In genomic region chr9:50344868-50345267, GRCm38 (mm10) we compare ENCODE assay signal across 7 mouse cellular contexts. TPM values are rescaled to one million over a fixed set of nuclear protein-coding genes. Genes with fewer than 3 reads are reported as not detected.
DNase-seq lines count a peak whose midpoint lies in the region; ATAC-seq and TF ChIP-seq lines count a peak whose summit lies in the region.

Rpl10-ps3 (minus strand) TSS chr9:50344968.

- no peak within 1 kb of the TSS for H3K9ac ChIP-seq in CH12.LX (ENCODE audit: insufficient read depth, low read depth)
- H3K9ac ChIP-seq in MEL (ENCODE audit: control insufficient read depth, low read depth, low read length, poor library complexity, severe bottlenecking), result no peak within 1 kb of the TSS
- no peak within 1 kb of the TSS for H3K9ac ChIP-seq in forebrain, embryonic 15.5 days (replicated peaks)
- H3K9ac ChIP-seq in hindbrain, embryonic 12.5 days, result no peak within 1 kb of the TSS
- H3K9ac ChIP-seq in liver, embryonic 13.5 days, result no peak within 1 kb of the TSS

- TF ChIP-seq EP300 in CH12.LX (IDR thresholded peaks at IDR 0.05; ENCODE audit: low read length) (no peak), MEL (IDR thresholded peaks at IDR 0.05; ENCODE audit: low read depth in 1 of 2, low read length in 2 of 2) (no peak)

- H3K36me3 ChIP-seq in CH12.LX (replicated peaks in 1 of 2; ENCODE audit: control insufficient read depth in 1 of 2, insufficient read depth in 1 of 2, low read length in 1 of 2) (no peaks in the 10 kb centered on the region), MEL (ENCODE audit: control insufficient read depth in 1 of 2, insufficient read depth in 2 of 2, low read length in 2 of 2) (no peaks in the 10 kb centered on the region)
- no peaks in the 10 kb centered on the region for H3K36me3 ChIP-seq in forebrain, embryonic 15.5 days
- H3K36me3 ChIP-seq in hindbrain, embryonic 12.5 days, result no peaks in the 10 kb centered on the region
- H3K36me3 ChIP-seq in liver, embryonic 13.5 days, result no peaks in the 10 kb centered on the region

- dilution Hi-C loops in CH12.LX (cut with MboI; ENCODE audit: extremely low pct_ligation_motif_present, extremely low pct_unique_long_range_greater_than_20kb, low sequenced_read_pairs), result no loop called here

- TF ChIP-seq CTCF in CH12.LX (conservative IDR thresholded peaks at IDR 0.05 in 1 of 2, IDR thresholded peaks at IDR 0.05 in 1 of 2; ENCODE audit: low read depth in 2 of 2, low read length in 2 of 2), result no peak
- TF ChIP-seq CTCF in MEL (IDR thresholded peaks at IDR 0.05 in 2 of 3, conservative IDR thresholded peaks at IDR 0.05 in 1 of 3; ENCODE audit: control insufficient read depth in 1 of 3, insufficient read depth in 1 of 3, low read depth in 2 of 3, low read length in 3 of 3, poor library complexity in 1 of 3, severe bottlenecking in 1 of 3), result no peak

- H3K4me1 ChIP-seq in CH12.LX (ENCODE audit: control insufficient read depth in 1 of 2, insufficient read depth in 2 of 2), result peaks cover 0 to 5% of the 10 kb centered on the region in 2 experiments; a peak in 2 of 4 replicates
- no peaks in the 10 kb centered on the region for H3K4me1 ChIP-seq in MEL (ENCODE audit: control insufficient read depth in 1 of 2, insufficient read depth in 2 of 2, low read length in 2 of 2)
- H3K4me1 ChIP-seq in forebrain, embryonic 15.5 days, result 0 out of 2 replicates have a peak, but pooled peaks cover 4% of the 10 kb centered on the region
- H3K4me1 ChIP-seq in hindbrain, embryonic 12.5 days, result no peaks in the 10 kb centered on the region
- H3K4me1 ChIP-seq in liver, embryonic 13.5 days (replicated peaks), result no peaks in the 10 kb centered on the region

- DNase-seq in CH12.LX (ENCODE audit: extremely low read depth) (no peak), MEL (ENCODE audit: low read depth, low spot score) (no peak)
- no peak for DNase-seq in liver, embryonic 13.5 days
- DNase-seq in urinary bladder, postnatal 14 days (ENCODE audit: low spot score), result no peak
- DNase-seq in testis, postnatal 14 days (ENCODE audit: low spot score), result no peak

- ATAC-seq in forebrain, embryonic 15.5 days (replicated peaks), result no peak
- no peak for ATAC-seq in hindbrain, embryonic 12.5 days (ENCODE audit: low FRiP score)
- no peak for ATAC-seq in liver, embryonic 13.5 days (ENCODE audit: low read depth)

- in situ Hi-C loops in CH12.LX (cut with MboI; ENCODE audit: low pct_ligation_motif_present, low pct_unique_long_range_greater_than_20kb, low sequenced_read_pairs), result no loop called here

- H3K9me3 ChIP-seq in CH12.LX (replicated peaks; ENCODE audit: low read length) (peaks cover 2% of the 10 kb centered on the region), MEL (replicated peaks; ENCODE audit: insufficient read depth, low read length) (no peaks in the 10 kb centered on the region)
- no peaks in the 10 kb centered on the region for H3K9me3 ChIP-seq in forebrain, embryonic 15.5 days
- H3K9me3 ChIP-seq in hindbrain, embryonic 12.5 days (replicated peaks), result no peaks in the 10 kb centered on the region
- H3K9me3 ChIP-seq in liver, embryonic 13.5 days (replicated peaks), result no peaks in the 10 kb centered on the region

- no peak within 1 kb of the TSS for H3K4me2 ChIP-seq in CH12.LX (ENCODE audit: insufficient read depth, low read depth, poor library complexity, severe bottlenecking)
- no peak within 1 kb of the TSS for H3K4me2 ChIP-seq in forebrain, embryonic 15.5 days (replicated peaks)
- H3K4me2 ChIP-seq in hindbrain, embryonic 12.5 days (replicated peaks), result no peak within 1 kb of the TSS
- H3K4me2 ChIP-seq in liver, embryonic 13.5 days, result no peak within 1 kb of the TSS

- H3K27me3 ChIP-seq in CH12.LX (replicated peaks) (no peaks in the 10 kb centered on the region), MEL (ENCODE audit: control insufficient read depth in 1 of 2, insufficient read depth in 2 of 2, low read length in 2 of 2) (no peaks in the 10 kb centered on the region)
- H3K27me3 ChIP-seq in forebrain, embryonic 15.5 days, result no peaks in the 10 kb centered on the region
- no peaks in the 10 kb centered on the region for H3K27me3 ChIP-seq in hindbrain, embryonic 12.5 days
- H3K27me3 ChIP-seq in liver, embryonic 13.5 days, result no peaks in the 10 kb centered on the region

- no peaks in the 10 kb centered on the region for H3K79me2 ChIP-seq in CH12.LX (replicated peaks; ENCODE audit: control insufficient read depth, extremely low read depth, insufficient read depth, poor library complexity, severe bottlenecking)
- H3K79me2 ChIP-seq in MEL (ENCODE audit: control insufficient read depth, insufficient read depth, low read length, poor library complexity), result no peaks in the 10 kb centered on the region

- TF ChIP-seq POLR2A in CH12.LX (IDR thresholded peaks at IDR 0.05; ENCODE audit: low read depth, low read length) (no peak), MEL (IDR thresholded peaks at IDR 0.05; ENCODE audit: control insufficient read depth in 1 of 2, insufficient read depth in 1 of 2, low read depth in 1 of 2, low read length in 2 of 2, poor library complexity in 1 of 2) (no peak)

- TF ChIP-seq RAD21 in CH12.LX (IDR thresholded peaks at IDR 0.05; ENCODE audit: low read depth, low read length) (no peak), MEL (IDR thresholded peaks at IDR 0.05; ENCODE audit: low read depth, low read length) (no peak)

- no peak within 1 kb of the TSS for H3K27ac ChIP-seq in CH12.LX (ENCODE audit: insufficient read depth, low read depth)
- no peak within 1 kb of the TSS for H3K27ac ChIP-seq in MEL (ENCODE audit: control insufficient read depth, low read depth, low read length)
- H3K27ac ChIP-seq in forebrain, embryonic 15.5 days (replicated peaks), result no peak within 1 kb of the TSS
- no peak within 1 kb of the TSS for H3K27ac ChIP-seq in hindbrain, embryonic 12.5 days
- no peak within 1 kb of the TSS for H3K27ac ChIP-seq in liver, embryonic 13.5 days

- H3K4me3 ChIP-seq in CH12.LX (replicated peaks in 1 of 3; ENCODE audit: low read depth in 2 of 3, low read length in 2 of 3, poor library complexity in 1 of 3), result no peak within 1 kb of the TSS
- no peak within 1 kb of the TSS for H3K4me3 ChIP-seq in MEL (ENCODE audit: control insufficient read depth in 1 of 2, insufficient read depth in 1 of 2, low read depth in 2 of 2, low read length in 2 of 2)
- no peak within 1 kb of the TSS for H3K4me3 ChIP-seq in forebrain, embryonic 15.5 days
- no peak within 1 kb of the TSS for H3K4me3 ChIP-seq in hindbrain, embryonic 12.5 days
- H3K4me3 ChIP-seq in liver, embryonic 13.5 days (replicated peaks), result no peak within 1 kb of the TSS

- WGBS in forebrain, embryonic 15.5 days, result 95% methylated on average over 11 of the region's 13 CpGs
- 99% methylated on average over 11 of the region's 13 CpGs for WGBS in hindbrain, embryonic 12.5 days
- 87% methylated on average over 12 of the region's 13 CpGs for WGBS in liver, embryonic 13.5 days (ENCODE audit: insufficient replicate concordance)

TF ChIP-seq in CH12.LX, 34 proteins besides CTCF, POLR2A, EP300 and RAD21:
- TF ChIP-seq TCF12 (IDR thresholded peaks at IDR 0.05; ENCODE audit: low read depth, low read length) (no peak), USF1 (IDR thresholded peaks at IDR 0.05; ENCODE audit: low read depth, low read length) (no peak), RCOR1 (conservative IDR thresholded peaks at IDR 0.05; ENCODE audit: low read depth, low read length) (no peak), CHD2 (IDR thresholded peaks at IDR 0.05; ENCODE audit: low read length) (no peak)

TF ChIP-seq in MEL, 35 proteins besides CTCF, POLR2A, EP300 and RAD21:
- TF ChIP-seq MXI1 (IDR thresholded peaks at IDR 0.05; ENCODE audit: low read depth, low read length), result no peak
- no peak for TF ChIP-seq ETS1 (IDR thresholded peaks at IDR 0.05; ENCODE audit: low read depth, low read length)
- TF ChIP-seq NELFE (IDR thresholded peaks at IDR 0.05; ENCODE audit: low read depth, low read length), result no peak
- TF ChIP-seq MEF2A (IDR thresholded peaks at IDR 0.05; ENCODE audit: extremely low read depth, insufficient replicate concordance, low read depth, low read length, poor library complexity, severe bottlenecking), result no peak
- no peak for TF ChIP-seq POLR2AphosphoS5 (IDR thresholded peaks at IDR 0.05; ENCODE audit: borderline replicate concordance, low read depth, low read length)
- TF ChIP-seq RCOR1 (IDR thresholded peaks at IDR 0.05; ENCODE audit: low read depth, low read length), result no peak
- no peak for TF ChIP-seq SMC3 (IDR thresholded peaks at IDR 0.05; ENCODE audit: low read depth, low read length)
- TF ChIP-seq NRF1 (IDR thresholded peaks at IDR 0.05; ENCODE audit: insufficient read depth, low read depth, low read length, poor library complexity, severe bottlenecking), result no peak
- TF ChIP-seq JUND (IDR thresholded peaks at IDR 0.05; ENCODE audit: low read depth, low read length), result no peak
- TF ChIP-seq MAZ (IDR thresholded peaks at IDR 0.05; ENCODE audit: low read depth, low read length), result no peak
- no peak for TF ChIP-seq MYC (IDR thresholded peaks at IDR 0.05; ENCODE audit: low read depth, low read length)
- no peak for TF ChIP-seq KAT2A (conservative IDR thresholded peaks at IDR 0.05; ENCODE audit: low read depth, low read length)
- no peak for TF ChIP-seq SIN3A (IDR thresholded peaks at IDR 0.05; ENCODE audit: low read length)
- no peak for TF ChIP-seq ZKSCAN1 (IDR thresholded peaks at IDR 0.05; ENCODE audit: low read depth, low read length)
- no peak for TF ChIP-seq ZMIZ1 (IDR thresholded peaks at IDR 0.05; ENCODE audit: low read depth, low read length)
- TF ChIP-seq ZNF384 (IDR thresholded peaks at IDR 0.05; ENCODE audit: low read depth, low read length), result no peak
- no peak for TF ChIP-seq HCFC1 (IDR thresholded peaks at IDR 0.05; ENCODE audit: low read depth, low read length)
- TF ChIP-seq E2F4 (IDR thresholded peaks at IDR 0.05; ENCODE audit: borderline replicate concordance, low read depth, low read length), result no peak
- no peak for TF ChIP-seq TBP (IDR thresholded peaks at IDR 0.05; ENCODE audit: low read depth, low read length)

RNA-seq across cellular contexts. Expression of gene Rpl10-ps3, which starts in this region (rescaled TPM):
- total RNA-seq in CH12.LX (2012; rRNA removed) (245 and 373 TPM in 2 replicates), CH12.LX (2014; rRNA removed) (1,294 and 1,369 TPM in 2 replicates), MEL (2012; rRNA removed) (202 and 355 TPM in 2 replicates)
- polyA plus RNA-seq in CH12.LX (2012; ENCODE audit: insufficient read length, low read depth) (2,015 and 2,259 TPM in 2 replicates), MEL (2012; ENCODE audit: insufficient read depth in 1 of 2, insufficient read length in 2 of 2, low read depth in 1 of 2, low replicate concordance in 2 of 2, missing spikeins in 1 of 2) (1,000 to 10,000 TPM in 1 of 2 experiments, 100 to 1,000 TPM in 1; 196 to 2,425 TPM)
- 108 and 113 TPM in 2 replicates for polyA plus RNA-seq in forebrain, embryonic 15.5 days (2015; fragmentation: Nextera tagmentation; extraction: Ambion mirVana)
- 121 and 142 TPM in 2 replicates for polyA plus RNA-seq in hindbrain, embryonic 12.5 days (2016; fragmentation: Nextera tagmentation; extraction: Ambion mirVana)
- polyA plus RNA-seq in liver, embryonic 13.5 days (2015; fragmentation: Nextera tagmentation; extraction: Ambion mirVana), result 232 and 293 TPM in 2 replicates
